Mouse (Mus musculus): Measurements from ENCODE around the gene Sort1.
A peak's percentile ranks its signal among the peaks of the same experiment; 100 is the strongest.
"Not testable (repeated sequence)": the region's sequence is repeated elsewhere in the genome, so short reads cannot be mapped to it uniquely, and the experiment has no call there.

The Sort1 gene

DNA sequence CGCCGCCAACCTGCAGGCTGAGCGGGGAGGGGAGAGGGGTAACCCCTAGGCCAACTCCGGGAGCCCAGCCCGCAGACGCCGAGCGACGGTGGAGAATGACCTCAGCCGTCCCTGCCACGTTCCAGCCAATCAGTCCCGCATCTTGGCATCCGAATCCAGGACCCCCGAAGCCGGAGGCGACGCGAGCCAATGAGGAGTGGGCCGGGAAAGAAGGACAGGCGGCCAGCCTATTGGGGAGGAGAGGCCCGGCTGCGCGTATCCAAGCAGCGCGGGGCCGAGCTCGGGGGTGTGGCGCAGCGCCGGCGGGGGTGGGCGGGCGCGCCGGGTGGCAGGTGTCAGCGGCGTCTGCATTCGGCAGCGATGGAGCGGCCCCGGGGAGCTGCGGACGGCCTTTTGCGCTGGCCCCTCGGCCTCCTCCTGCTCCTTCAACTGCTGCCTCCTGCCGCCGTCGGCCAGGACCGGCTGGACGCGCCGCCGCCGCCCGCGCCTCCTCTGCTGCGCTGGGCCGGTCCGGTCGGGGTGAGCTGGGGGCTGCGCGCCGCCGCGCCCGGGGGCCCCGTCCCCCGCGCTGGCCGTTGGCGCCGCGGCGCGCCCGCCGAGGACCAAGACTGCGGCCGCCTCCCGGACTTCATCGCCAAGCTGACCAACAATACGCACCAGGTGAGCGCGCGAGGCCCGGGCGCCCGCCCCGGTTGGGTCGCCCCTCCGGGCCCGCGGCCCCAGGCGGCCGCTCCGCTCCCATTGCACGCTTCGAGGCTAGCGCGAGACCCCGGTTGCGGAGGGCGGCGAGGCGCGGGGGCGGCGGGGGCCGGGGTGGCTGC, at the start of gene Sort1:
Sort1 (plus strand) TSS at position 302 of the 821 bp plus-strand sequence.
- peak; percentile 89 for DNase-seq (ENCODE audit: low spot score)

DNA sequence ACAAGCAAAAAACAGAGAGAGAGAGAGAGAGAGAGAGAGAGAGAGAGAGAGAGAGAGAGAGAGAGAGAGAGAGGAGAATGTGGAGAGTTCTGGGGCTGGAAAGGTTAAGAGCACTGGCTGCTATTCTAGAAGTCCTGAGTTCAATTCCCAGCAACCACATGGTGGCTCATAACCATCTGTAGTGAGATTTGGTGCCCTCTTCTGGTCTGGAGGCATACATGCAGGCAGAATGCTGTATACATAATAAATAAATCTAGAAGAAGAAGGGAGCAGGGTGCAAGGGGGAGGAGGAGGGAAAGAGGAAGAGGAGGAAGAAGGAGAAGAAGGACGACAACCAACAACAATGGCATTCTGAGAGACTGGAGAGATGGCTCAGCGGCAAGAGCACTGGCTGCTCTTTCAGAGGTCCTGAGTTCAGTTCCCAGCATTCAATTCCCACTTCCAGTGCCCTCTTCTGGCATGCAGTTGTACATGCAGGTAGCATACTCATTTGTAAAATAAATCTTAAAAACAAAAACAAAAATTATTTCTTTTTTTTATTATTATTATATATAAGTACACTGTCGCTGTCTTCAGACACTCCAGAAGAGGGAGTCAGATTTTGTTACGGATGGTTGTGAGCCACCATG, 46.3 kb upstream of the Sort1 start:
- not testable (repeated sequence) for DNase-seq (ENCODE audit: low spot score)

DNA sequence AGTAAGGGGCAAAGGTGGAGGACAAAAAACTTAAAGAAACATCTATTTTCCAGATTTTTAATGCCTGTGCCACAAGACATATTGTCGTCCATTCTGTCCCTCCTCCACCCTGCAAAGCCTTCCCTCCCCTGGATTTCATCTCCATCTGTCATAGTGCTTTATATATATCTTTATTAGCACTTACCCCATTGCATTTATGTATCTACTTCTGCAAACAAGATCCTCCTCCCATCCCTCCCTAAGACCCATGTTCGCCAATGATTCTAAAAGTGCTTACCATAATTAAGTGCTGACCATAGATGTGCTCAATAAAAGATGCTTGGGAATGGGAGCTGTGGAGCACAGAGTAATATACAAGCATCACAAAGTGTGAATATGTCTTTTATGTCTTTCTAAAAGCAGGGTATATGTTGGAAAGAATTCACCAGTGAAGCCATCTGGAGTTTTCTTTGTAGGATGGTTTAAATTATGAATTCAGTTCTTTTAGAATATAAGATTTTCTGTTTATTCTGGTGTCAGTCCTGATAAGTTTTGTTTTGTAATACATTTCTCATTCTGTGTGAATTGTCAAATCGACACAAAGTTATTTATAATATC, 42.5 kb upstream of the Sort1 start:
- no peak for DNase-seq (ENCODE audit: low spot score)

DNA sequence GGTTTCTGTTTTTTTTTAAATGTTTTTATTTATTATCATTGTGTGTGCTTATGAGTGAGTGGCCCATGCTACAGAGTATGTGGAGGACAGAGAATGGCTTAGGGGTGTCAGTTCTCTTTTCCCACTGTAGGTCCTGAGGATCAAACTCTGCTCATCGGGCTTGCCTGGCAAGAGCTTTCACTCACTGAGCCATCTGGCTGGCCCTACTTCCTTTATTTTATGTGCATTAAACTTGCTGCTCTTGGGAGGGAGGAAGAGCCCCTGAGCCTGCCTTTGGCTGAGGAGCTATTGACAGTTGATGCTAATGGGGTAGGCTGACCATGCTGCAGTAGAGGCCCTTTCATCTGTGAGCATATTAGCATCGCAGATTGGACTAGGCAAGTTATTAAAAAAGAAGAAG, 37.0 kb upstream of the Sort1 start:
- DNase-seq (ENCODE audit: low spot score) = no peak

DNA sequence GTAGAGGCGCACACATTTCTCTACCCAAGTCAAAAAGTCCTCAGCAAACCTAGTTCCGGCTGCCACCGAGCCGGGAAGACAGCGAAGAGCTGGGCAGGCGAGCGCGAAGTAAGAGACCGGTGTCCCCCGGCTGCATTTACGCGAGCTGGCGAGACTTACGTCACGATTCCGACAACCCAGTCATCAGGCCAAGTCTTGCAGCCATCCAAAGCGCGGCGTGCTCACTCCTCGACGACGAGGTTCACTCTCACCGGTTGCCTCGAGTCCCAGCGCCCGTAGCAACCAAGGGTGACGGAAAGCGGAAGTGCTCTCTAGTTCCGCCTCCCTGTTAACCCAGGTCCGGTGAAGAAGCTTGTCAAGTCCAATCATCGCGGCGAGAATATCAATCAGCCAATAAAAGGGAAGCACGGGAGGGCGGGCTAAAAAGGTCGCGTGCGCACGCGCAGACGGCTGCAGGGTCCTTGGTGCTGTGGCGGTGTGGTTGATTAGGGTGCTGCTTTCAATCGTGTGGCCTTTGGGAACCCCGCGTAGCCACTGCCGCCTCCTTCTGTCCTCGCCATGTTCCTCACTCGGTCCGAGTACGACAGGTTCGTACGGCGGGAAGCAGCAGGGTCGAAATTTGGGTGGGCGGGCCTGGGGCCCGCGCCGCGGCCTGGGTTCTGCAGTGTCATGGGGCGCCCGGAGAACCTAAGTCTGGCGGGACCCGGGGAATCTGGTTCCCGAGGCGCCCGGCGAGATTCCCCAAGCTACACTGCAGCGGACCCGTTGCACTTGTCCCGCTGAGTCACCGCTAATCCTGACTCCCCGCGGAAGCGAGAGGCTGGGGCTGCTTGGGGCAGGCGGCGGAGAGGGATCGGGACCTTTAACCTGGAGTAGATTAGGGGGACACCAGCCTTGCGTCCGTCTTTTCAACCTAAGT, 26.9 kb upstream of the Sort1 start, which contains the start of gene Psma5:
Psma5 (plus strand) TSS at position 208 of the 919 bp plus-strand sequence.
- peak; percentile 96 for DNase-seq (ENCODE audit: low spot score)

DNA sequence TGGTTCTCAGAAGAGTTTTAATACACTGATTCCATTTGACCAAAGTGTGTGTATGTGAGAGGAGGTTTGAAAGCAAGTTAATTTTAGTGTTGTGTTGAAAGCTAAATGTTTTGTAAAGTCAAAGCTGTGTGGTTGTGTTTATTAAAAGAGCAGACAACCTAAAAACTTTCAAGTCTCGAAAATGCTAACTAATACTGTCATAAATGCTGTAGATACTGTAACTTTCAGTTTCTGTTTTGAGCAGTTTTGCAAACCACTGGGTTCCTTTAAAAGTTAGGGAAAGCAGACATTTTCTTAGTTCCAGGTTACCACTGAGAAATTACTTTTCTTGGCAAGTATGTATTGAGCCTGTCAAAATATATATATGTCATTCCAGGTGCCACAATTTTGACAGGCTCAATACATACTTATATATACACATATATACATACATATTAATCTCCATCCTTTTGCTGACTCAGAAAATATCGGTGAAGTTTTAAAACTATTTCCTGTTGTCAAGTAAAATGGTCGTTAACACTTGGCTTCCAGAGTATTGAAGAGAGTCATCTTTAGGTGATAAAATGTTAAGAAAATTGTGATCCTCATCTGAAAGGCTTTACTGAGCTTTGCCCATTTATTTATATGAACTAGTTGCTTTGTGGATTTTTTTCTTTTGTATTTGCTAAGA, 25.9 kb upstream of the Sort1 start:
- no peak for DNase-seq (ENCODE audit: low spot score)

DNA sequence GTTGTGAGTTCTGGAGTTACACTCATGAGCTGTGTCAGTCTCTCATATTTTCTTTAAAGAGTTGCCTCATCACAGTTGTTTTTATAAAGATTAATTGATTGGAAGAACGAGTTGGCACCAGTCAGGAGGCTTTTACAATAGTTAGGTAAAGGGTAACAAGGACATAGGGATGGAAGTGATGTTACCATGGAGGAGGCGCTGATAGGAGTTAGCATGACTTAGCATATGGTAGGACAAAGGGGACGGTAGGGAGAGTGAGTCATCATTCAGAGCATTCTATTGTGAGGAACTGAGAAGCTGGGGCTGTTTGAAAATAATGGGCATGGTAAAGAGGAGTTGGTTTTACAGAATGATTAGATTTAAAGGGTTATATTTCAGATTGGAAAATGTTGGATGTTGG, 24.6 kb upstream of the Sort1 start:
- DNase-seq (ENCODE audit: low spot score) = no peak

DNA sequence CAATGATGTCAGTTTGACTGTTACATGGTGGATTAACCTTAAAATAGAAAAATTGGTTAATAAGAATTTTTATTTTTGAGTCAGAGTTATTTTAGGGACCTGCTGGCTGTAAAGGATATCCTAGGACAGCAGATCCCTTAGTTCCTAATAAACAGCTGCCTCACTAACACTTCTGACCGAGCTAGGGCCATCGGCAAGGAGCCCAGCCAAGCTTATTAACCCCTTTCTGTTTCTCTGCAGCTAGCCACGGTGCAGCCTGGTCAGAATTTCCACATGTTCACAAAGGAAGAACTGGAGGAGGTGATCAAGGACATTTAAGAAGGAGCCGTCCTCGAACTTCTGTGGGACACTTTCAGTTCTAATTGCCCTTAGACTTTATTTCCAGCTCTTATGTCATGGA, 4.4 kb upstream of the Sort1 start:
- not testable (repeated sequence) for DNase-seq (ENCODE audit: low spot score)

DNA sequence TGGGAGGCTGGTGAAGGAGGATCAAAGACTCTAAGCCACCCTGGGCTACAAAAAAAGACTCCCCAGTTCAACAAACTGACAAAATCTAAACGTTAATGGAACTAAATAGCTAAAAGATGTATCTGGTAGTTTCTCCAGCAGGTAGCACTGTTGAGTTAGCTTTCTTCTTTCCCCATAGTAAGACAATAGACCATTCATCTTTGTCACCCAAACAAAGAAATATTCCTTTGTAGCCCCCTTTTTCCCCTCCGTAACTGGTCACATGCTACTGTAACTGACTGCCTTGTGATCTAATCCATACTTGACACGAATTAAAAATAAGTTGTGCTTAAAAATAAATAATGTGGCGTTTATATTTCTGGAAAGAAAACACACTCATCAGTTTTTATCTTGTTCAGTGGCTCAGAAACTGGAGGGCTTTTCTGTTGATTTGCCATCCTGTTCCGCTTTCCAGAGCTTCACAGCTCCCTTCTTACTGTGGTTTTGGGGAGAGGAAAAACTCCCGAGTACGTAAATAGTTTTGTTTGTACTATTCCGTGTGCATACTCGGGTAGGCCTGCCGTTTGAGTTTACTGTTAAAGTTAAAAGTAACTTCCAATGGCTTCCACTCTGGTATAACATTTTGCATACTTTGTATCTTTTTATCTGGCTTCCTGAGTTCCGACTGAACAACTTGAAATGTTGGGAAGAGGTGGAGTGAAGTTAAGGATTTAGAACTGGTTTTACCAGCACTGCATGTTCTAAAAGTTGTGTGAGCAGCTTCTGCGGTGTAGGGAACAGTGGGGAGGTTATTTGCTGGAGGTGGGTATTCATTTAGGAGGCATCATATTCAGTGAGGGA, 1.3 kb upstream of the Sort1 start:
- no peak for DNase-seq (ENCODE audit: low spot score)

DNA sequence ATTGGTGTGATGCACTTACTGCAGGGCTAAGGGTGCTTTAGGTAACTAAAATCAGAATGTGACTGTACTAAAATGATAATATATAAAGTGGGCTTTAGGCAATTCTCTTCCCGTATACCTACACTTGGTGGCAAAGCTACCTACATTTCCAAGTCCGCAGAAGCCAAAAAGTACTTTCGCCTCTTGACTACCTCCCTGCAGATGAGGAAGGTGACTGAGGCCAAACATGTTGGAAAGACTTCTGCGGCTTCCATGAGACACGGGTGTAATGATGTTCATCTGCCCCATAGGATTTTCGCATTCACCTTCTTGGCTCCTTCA, 681 bp upstream of the Sort1 start:
- no peak for DNase-seq (ENCODE audit: low spot score)

DNA sequence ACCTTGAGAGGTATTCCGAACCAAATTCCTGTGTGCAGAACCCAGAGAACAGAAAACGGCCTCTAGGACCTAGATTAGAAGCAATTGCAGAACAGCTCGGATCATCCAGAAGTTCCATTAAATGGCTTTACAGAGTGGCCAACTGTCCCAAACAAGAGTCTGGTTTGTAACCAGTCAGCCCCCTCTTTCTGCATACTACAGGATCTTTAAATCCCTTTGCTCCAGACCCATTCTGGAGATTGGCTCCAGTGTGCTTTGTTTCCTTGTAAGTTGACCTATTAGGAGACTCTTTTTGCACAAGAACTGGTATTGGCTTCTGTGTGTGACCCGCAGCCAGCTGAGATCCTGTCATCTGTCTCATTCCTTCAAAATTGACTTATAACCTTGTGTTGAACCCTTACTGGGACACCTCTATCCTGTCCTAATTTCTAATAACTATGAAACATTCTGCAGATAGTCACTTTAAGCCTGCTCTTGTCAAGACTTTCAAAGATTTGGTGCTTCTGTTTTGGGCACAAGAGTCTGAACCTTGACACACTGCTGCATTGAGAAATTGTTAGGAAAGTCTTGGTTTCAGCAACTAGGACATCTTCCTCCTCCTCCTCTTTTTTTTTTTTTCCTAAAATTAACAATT, 1.3 kb downstream of the Sort1 start:
- DNase-seq (ENCODE audit: low spot score) = no peak

DNA sequence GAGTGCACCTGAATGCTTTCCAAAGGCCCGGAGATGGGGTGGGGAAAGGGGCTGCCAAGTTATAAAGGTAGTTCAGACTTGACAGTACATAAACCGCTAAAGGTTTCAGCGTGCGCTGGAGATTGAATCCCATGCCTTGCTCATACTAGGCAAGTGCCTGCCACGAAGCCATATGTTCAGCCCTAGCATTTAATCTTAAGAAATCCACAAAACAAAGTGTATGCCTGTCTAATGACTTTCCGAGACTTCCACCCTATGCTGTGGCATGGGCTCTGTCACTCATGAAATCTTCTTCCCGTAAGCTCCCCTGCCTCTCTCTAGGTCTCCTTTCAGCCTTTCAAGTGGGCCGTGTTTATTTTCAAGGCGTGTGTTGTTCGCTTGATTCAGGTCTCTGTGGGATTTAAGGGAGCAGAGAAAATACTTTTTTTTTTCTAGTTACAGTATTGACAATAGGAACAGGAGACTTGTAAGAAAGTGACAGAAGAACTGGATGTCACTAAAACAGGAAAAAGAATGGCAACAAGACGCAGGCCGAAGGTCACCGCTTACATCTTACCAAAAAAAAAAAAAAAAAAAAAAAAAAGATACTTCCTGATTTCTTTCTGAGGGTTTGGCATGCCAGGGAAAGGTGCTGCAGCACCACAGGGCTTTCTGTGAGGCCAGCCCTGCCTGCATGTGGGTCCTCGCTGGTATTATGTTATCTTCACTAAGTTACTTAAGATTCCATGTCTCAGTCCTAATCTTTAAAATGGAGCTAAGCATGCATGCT, 3.0 kb downstream of the Sort1 start:
- no peak for DNase-seq (ENCODE audit: low spot score)

DNA sequence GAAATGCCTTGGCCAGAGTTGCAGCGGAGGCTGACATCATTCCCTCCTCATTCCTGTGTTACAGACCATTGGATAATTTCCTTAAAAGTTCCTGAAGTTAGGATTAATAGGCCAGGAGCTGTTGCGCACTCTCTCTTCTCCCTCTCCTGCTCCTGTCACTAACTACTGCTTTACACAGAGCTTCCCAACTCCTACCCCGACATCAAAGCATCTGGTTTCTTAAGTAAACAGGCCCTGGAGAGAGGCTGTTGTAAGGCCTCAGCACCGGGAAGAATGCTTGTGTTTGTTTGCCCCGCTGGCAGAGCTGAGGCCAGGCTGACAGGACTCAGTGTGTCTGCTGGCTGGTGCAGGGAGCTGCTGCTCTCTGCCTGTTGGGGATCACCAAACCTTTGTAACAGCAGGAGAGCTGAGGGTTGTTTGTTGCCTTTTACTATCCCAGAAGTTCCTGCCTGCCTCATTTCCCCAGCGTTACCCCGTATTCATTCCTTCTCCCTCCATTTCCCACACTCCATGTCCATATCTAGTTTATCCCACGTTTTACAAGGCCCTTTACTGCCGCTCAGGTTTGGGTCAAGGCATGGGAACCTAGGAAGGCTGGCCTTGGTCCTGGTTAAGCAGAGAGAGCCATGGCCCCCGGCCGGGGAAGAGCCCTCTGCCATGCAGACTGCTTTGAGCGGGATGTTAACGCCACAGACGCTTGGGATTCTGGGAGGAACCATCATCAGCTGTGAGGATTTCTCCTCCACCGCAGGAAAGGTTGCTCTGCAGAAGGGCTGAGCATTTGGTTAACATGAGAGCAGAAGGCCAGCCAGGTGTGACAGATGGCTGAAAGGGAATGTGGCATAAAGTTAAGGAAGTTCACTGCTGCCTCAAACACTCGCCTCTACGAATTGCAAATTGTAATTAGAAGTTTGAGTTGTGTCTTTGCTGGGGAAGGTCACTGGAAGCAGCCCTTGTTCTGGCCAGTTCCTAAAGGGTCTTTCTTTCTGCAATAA, 4.2 kb downstream of the Sort1 start:
- DNase-seq (ENCODE audit: low spot score) = no peak

DNA sequence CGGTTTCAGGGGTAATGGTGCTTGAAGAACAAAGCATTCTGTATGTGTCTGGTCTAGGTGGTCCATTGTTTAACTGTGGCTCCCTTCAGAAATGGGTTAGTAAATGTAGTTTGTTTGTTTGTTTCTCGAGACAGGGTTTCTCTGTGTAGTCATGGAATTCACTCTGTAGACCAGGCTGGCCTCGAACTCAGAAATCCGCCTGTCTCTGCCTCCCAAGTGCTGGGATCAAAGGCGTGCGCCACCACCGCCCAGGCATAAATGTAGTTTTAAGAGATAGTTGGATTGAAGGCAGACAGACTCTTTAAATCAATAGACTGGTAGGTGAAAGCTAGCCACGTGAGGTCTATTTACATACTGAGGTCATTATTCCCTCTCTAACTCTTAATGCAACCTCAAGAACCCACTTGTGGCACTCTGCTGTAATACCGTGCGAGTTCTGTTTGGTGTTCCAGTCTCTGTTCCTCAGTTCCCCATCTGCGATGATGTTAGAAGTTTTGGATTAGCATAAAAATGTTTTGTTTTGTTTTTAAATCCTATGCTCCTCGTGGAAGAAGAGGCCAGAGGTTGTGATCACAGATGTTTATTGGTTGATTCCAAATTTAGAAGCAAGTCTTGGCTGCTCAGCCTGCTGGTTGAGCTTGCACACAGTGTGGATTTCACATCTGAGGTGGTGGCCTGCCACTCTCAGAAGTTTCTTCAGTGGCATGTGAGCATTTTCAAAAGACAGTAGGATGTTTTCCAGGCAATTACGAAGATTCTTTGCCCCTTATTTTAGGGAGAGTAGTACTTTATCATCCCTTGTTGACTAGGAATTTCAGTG, 5.6 kb downstream of the Sort1 start:
- no peak for DNase-seq (ENCODE audit: low spot score)

DNA sequence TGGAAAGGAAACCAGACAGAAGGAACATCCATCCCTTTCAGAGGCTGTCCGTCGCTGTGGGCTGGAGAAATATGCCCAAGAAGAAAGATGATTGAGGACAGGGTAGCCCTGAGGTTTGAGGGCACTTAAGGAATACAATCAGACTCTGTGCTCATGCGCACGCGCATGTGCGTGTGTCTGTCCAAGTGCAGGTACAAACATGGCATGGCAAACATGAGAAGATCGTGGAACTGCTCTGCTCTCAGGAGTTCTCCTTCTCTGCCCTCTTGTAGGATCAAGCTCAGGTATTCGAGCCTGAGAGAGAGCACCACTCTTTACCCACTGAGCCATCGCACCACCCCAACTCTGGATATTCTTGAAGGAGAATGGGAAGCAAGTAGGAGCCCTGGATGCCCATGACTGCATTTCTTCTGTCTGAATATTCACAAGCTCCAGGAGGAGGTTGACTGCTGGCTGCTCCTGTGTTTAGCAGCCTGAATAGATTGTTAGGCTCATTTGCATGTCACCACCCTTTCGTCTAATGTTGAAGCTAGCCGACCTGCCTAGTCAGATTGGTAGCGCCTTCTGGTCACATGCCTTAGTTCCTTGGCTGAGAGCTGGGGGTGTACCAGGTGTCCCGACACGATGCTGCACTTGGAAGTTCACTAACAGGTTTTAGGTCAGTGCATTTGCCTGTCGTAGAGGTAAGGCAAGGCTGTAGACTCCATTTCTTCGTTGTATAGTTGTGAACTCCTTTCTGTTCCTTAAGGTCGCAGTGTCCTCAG, 7.3 kb downstream of the Sort1 start:
- DNase-seq (ENCODE audit: low spot score) = no peak

DNA sequence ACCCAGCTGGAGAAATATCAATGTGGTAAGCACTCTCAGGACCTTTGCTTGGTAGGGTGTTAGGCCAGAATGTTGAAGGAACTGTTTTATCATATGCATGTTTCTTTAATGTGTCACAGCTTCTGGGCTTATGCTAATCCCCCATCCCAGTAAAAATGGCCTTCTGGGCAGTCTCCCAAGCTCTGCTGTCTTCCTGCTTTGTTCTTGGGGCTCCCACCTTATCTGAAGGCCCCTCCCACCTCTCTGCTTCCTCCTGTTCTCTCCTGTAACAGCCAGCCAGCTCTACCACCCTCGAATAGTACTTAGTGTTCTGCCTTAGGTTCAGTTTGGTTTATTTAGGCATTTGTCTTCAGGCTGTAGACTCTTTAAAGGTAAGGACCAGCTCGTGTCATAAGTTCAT, 10.5 kb downstream of the Sort1 start:
- DNase-seq (ENCODE audit: low spot score) = peak; percentile 57

Measured in testis, postnatal 14 days (tissue).